Mouse (Mus musculus) heart, embryonic 16.5 days (tissue): ENCODE data around the gene Foxn4. TPM values are rescaled to one million over a fixed set of nuclear protein-coding genes. Genes with fewer than 3 reads are reported as not detected.

ENCODE experiments used
- ATAC-seq: fragments of 200-750 bp; cut with Nextera tagmentation; replicated peaks from 2 replicates; pipeline ENCODE4 v1.8.0; 2017; ENCODE audit warnings: moderate number of reproducible peaks; ENCODE audit not compliant: insufficient read depth, low FRiP score; ENCODE audit errors: extremely low read depth
- H3K27ac ChIP-seq: fragments of 300-500 bp; sonication (generic); 2 replicates; pipeline ENCODE4 v1.5.1; 2014; ENCODE audit warnings: mild to moderate bottlenecking, low read length, control low read depth, moderate library complexity
- H3K27me3 ChIP-seq: fragments of 300-500 bp; sonication (generic); 2 replicates; pipeline ENCODE4 v1.6.1; 2014; ENCODE audit warnings: low read length, mixed read lengths; ENCODE audit not compliant: control insufficient read depth, insufficient read depth
- H3K36me3 ChIP-seq: fragments of 300-500 bp; sonication (generic); 2 replicates; pipeline ENCODE4 v1.6.1; 2014; ENCODE audit not compliant: control insufficient read depth, insufficient read depth
- H3K4me1 ChIP-seq: fragments of 300-500 bp; sonication (generic); 2 replicates; pipeline ENCODE4 v1.6.1; 2014; ENCODE audit warnings: low read length, mixed read lengths; ENCODE audit not compliant: control insufficient read depth, insufficient read depth
- H3K4me2 ChIP-seq: fragments of 300-500 bp; sonication (generic); 2 replicates; pipeline ENCODE4 v1.6.1; 2014; ENCODE audit warnings: low read depth, mild to moderate bottlenecking, control low read depth, low read length
- H3K4me3 ChIP-seq: fragments of 300-500 bp; sonication (generic); 2 replicates; pipeline ENCODE4 v1.5.1; 2014; ENCODE audit warnings: mild to moderate bottlenecking, control low read depth, low read length
- H3K9ac ChIP-seq: fragments of 300-500 bp; sonication (generic); 2 replicates; pipeline ENCODE4 v1.6.1; 2014; ENCODE audit warnings: low read length, control low read depth
- H3K9me3 ChIP-seq: fragments of 300-500 bp; sonication (generic); replicated peaks from 2 replicates; pipeline ENCODE4 v1.6.1; 2016; ENCODE audit warnings: low read length; ENCODE audit not compliant: control insufficient read depth
- WGBS: fragments of 180-500 bp; shearing (Covaris S2); extraction: QIAGEN DNeasy Blood & Tissue Kit; methylation state at CpG from one replicate; pipeline ENCODE4 v1.1.7; 2014; 5-methylcytosine and 5-hydroxymethylcytosine counted together
- polyA plus RNA-seq: library from polyadenylated mRNA; unstranded; fragments of >200 nt; fragmentation: Nextera tagmentation; extraction: Ambion mirVana; gene quantifications from 2 replicates; pipeline ENCODE4 v1.2.1, GENCODE M21; 2015

The Foxn4 gene
- polyA plus RNA-seq, 1 experiment from 2014 or later, result 0.11 TPM

- Histone ChIP-seq H3K9ac (no peak overlapping the region), H3K4me1 (no peaks in the 10 kb centered on the region), H3K27ac (no peak overlapping the region), H3K4me2 (no peak overlapping the region), H3K27me3 (peaks cover 22% of the 10 kb centered on the region), H3K36me3 (no peaks in the 10 kb centered on the region), H3K9me3 (no peaks in the 10 kb centered on the region), H3K4me3 (no peak overlapping the region)
- no peak for ATAC-seq
- WGBS, result 70% methylated on average over 13 of the region's 13 CpGs
Measured at GRCm38 (mm10) chr5:114284604-114285397, 11.2 kb upstream of the Foxn4 start.

DNA sequence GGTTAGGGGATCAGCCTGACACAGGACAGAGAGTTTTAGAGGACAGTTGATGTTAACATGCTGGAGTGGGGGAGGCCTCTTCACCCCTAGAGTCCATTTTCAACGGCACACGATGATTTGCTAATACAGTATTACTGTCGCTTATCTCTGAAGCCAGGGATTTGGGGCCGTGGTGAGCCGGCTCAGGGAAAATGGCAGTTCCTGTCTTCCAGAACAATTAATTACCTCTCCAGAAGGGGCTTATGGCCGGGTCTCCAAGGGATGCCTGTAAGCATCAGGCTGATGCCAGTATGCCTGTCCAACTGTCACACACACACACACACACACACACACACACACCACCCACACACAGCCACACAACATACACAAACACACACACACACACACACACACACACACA is 8.7 kb upstream of the Foxn4 start:
- no peak overlapping the region for H3K9ac ChIP-seq
- no peak overlapping the region for H3K27ac ChIP-seq
- H3K4me1 ChIP-seq, result no peaks in the 10 kb centered on the region
- no peaks in the 10 kb centered on the region for H3K9me3 ChIP-seq
- ATAC-seq, result no peak
- 38% methylated on average over 6 of the region's 6 CpGs for WGBS
- no peak overlapping the region for H3K4me3 ChIP-seq
- peaks cover 13% of the 10 kb centered on the region for H3K27me3 ChIP-seq
- no peak overlapping the region for H3K4me2 ChIP-seq
- H3K36me3 ChIP-seq, result no peaks in the 10 kb centered on the region

- no peak for ATAC-seq
- Histone ChIP-seq H3K4me1 (no peaks in the 10 kb centered on the region), H3K27me3 (peaks cover 41% of the 10 kb centered on the region), H3K36me3 (no peaks in the 10 kb centered on the region), H3K9ac (no peak overlapping the region), H3K4me3 (no peak overlapping the region), H3K9me3 (no peaks in the 10 kb centered on the region), H3K27ac (no peak overlapping the region), H3K4me2 (no peak overlapping the region)
- 49% methylated on average over 12 of the region's 12 CpGs for WGBS
Measured at GRCm38 (mm10) chr5:114279382-114280143, 6.0 kb upstream of the Foxn4 start.

DNA sequence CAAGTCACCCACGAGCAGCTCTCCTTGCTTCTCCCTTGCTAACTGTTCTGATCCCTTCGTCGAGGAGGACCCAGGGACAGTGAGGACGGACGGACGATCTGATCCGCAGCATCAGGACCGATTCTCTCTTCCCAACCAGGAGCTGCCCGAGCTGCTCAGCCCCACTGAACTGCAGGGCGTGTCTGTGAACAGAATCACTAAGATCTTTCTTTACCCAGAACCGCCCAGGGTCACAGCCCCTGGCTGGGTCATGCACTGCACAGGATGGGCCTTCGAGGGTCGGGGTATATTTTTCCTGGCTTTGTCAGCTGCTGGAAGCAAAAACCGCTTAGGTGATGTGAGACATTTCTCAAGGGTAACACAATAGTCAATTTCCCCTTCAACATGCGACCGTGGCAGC is 2.4 kb upstream of the Foxn4 start:
- Histone ChIP-seq H3K36me3 (no peaks in the 10 kb centered on the region), H3K27ac (no peak overlapping the region), H3K9me3 (no peaks in the 10 kb centered on the region), H3K27me3 (peaks cover 76% of the 10 kb centered on the region), H3K9ac (no peak overlapping the region), H3K4me3 (no peak overlapping the region), H3K4me1 (no peaks in the 10 kb centered on the region), H3K4me2 (no peak overlapping the region)
- 45% methylated on average over 16 of the region's 16 CpGs for WGBS
- no peak for ATAC-seq

DNA sequence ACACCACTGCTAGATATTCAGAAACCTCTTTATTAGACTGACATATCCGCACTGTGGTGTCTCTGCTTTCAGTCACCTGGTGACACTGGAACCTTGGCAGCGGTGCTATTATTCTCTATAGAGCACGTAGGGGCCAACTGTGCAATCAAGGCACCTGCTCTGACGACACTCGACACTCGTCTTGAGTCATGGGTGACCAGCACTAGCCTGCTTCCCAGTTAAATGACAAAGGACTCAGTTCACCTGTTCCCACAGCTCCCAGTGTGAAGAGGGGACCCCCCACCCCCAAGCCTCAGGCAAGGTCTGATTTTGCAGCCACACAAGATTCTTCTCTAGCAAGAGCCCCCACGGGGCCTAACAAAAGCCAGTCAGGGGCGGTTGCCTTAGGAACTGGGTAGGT is 1.7 kb upstream of the Foxn4 start:
- WGBS, result 32% methylated on average over 8 of the region's 8 CpGs
- no peak for ATAC-seq
- no peak overlapping the region for H3K4me3 ChIP-seq
- H3K9me3 ChIP-seq, result no peaks in the 10 kb centered on the region
- H3K9ac ChIP-seq, result no peak overlapping the region
- no peak overlapping the region for H3K4me2 ChIP-seq
- no peaks in the 10 kb centered on the region for H3K36me3 ChIP-seq
- H3K27ac ChIP-seq, result no peak overlapping the region
- H3K27me3 ChIP-seq, result peaks cover 81% of the 10 kb centered on the region
- no peaks in the 10 kb centered on the region for H3K4me1 ChIP-seq

GRCm38 (mm10) chr5:114269984-114270383 is 3.6 kb downstream of the Foxn4 start:
- WGBS, result 25% methylated on average over 12 of the region's 12 CpGs
- no peaks in the 10 kb centered on the region for H3K4me1 ChIP-seq
- ATAC-seq, result no peak
- H3K4me3 ChIP-seq, result no peak overlapping the region
- no peak overlapping the region for H3K27ac ChIP-seq
- H3K9ac ChIP-seq, result no peak overlapping the region
- H3K9me3 ChIP-seq, result no peaks in the 10 kb centered on the region
- H3K36me3 ChIP-seq, result no peaks in the 10 kb centered on the region
- peaks cover 56% of the 10 kb centered on the region for H3K27me3 ChIP-seq
- no peak overlapping the region for H3K4me2 ChIP-seq

- H3K9ac ChIP-seq, result no peak overlapping the region
- H3K36me3 ChIP-seq, result no peaks in the 10 kb centered on the region
- ATAC-seq, result no peak
- H3K27me3 ChIP-seq, result peaks cover 51% of the 10 kb centered on the region
- no peak overlapping the region for H3K27ac ChIP-seq
- 52% methylated on average over 7 of the region's 7 CpGs for WGBS
- no peak overlapping the region for H3K4me3 ChIP-seq
- H3K4me2 ChIP-seq, result no peak overlapping the region
- no peaks in the 10 kb centered on the region for H3K9me3 ChIP-seq
- H3K4me1 ChIP-seq, result no peaks in the 10 kb centered on the region
Measured at GRCm38 (mm10) chr5:114269499-114269898, 4.1 kb downstream of the Foxn4 start.

DNA sequence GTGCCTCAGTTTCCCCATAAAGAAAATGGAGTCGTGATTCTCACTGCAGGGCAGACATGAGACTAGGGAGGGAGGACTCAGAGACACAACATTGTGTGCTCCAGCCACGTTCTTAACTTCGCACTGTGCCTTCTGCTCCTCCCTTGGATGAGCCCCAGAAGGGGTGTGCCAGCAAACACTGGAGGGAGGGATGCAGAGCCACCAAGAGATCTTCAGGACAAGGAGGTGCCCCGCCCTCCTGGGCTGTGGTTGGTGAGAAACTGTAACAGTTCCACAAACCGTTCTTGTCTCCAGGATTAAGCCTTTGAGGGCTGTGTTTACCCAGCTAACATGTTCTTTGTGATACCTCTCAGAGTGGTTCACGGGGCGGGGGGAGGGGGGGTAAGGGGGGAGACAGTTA is 5.0 kb downstream of the Foxn4 start:
- 37% methylated on average over 7 of the region's 7 CpGs for WGBS
- H3K27me3 ChIP-seq, result peaks cover 43% of the 10 kb centered on the region
- no peak overlapping the region for H3K4me2 ChIP-seq
- H3K4me3 ChIP-seq, result no peak overlapping the region
- no peak for ATAC-seq
- H3K36me3 ChIP-seq, result no peaks in the 10 kb centered on the region
- H3K27ac ChIP-seq, result no peak overlapping the region
- no peak overlapping the region for H3K9ac ChIP-seq
- H3K9me3 ChIP-seq, result no peaks in the 10 kb centered on the region
- H3K4me1 ChIP-seq, result no peaks in the 10 kb centered on the region

GRCm38 (mm10) chr5:114264791-114265190 is 8.8 kb downstream of the Foxn4 start:
- peaks cover 10% of the 10 kb centered on the region for H3K27me3 ChIP-seq
- ATAC-seq, result no peak
- 80% methylated on average over 8 of the region's 8 CpGs for WGBS

More at GRCm38 (mm10) chr5:114264791-114265190, 8.8 kb downstream of the Foxn4 start:
- Histone ChIP-seq H3K27ac (no peak overlapping the region), H3K9me3 (no peaks in the 10 kb centered on the region), H3K9ac (no peak overlapping the region), H3K4me2 (no peak overlapping the region), H3K36me3 (no peaks in the 10 kb centered on the region), H3K4me3 (no peak overlapping the region), H3K4me1 (no peaks in the 10 kb centered on the region)
